Mouse (Mus musculus): ENCODE data around the gene Mrrf. TPM values are rescaled to one million over a fixed set of nuclear protein-coding genes. Genes with fewer than 3 reads are reported as not detected.
"Not testable (repeated sequence)": the region's sequence is repeated elsewhere in the genome, so short reads cannot be mapped to it uniquely, and the experiment has no call there.

The Mrrf gene
- total RNA-seq, 2 experiments from 2014 or later = 21.4 to 21.7 TPM

- no peak for ATAC-seq (replicated peaks; ENCODE audit: poor library complexity, severe bottlenecking)
These were observed 9.3 kb upstream of the Mrrf start for GRCm38 (mm10) chr2:36126795-36127429.

- ATAC-seq (replicated peaks; ENCODE audit: poor library complexity, severe bottlenecking) = no peak
These were observed 8.2 kb upstream of the Mrrf start for GRCm38 (mm10) chr2:36127973-36128372.

GRCm38 (mm10) chr2:36129051-36129450 is 7.1 kb upstream of the Mrrf start:
- ATAC-seq (replicated peaks; ENCODE audit: poor library complexity, severe bottlenecking) = no peak

- no peak for ATAC-seq (replicated peaks; ENCODE audit: poor library complexity, severe bottlenecking)
These were observed 302 bp upstream of the Mrrf start for GRCm38 (mm10) chr2:36135887-36136286.

GRCm38 (mm10) chr2:36139096-36139495 is 2.9 kb downstream of the Mrrf start:
- no peak for ATAC-seq (replicated peaks; ENCODE audit: poor library complexity, severe bottlenecking)

GRCm38 (mm10) chr2:36148876-36149365 is 12.7 kb downstream of the Mrrf start:
- ATAC-seq (replicated peaks; ENCODE audit: poor library complexity, severe bottlenecking) = no peak

GRCm38 (mm10) chr2:36152401-36152800 is 16.2 kb downstream of the Mrrf start:
- not testable (repeated sequence) for ATAC-seq (replicated peaks; ENCODE audit: poor library complexity, severe bottlenecking)

GRCm38 (mm10) chr2:36157461-36157860 is 21.3 kb downstream of the Mrrf start:
- no peak for ATAC-seq (replicated peaks; ENCODE audit: poor library complexity, severe bottlenecking)

- no peak for ATAC-seq (replicated peaks; ENCODE audit: poor library complexity, severe bottlenecking)
These were observed 23.1 kb downstream of the Mrrf start for GRCm38 (mm10) chr2:36159336-36159735.

DNA sequence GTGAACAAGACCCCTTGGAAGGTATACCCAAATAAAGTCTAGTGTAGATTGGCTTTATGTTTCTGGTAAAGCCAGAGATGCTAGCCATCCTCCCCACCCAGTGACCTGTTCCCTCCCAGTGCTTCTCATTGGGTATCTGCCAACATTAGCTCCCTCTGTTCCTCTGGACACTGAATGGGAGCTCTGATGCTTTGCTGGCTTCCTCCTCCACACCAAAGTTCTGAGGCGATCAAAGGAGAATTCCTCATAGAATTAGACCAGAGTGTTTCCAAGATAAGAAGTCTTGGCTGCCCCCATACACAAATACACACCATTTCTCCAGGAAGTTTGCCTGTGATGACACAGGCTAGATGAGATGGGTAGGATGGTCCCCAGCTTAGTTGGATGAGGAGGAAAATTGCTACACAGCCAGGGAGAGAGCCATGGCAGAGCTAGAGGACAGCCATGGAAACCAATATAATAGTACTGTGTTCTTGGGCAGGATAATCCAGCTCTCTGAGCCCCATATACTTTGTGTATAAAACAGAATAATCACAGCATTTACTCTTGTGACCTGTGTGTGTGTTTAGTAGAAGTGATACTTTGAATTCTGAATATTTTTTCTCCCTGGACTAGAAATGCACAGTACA is 31.9 kb downstream of the Mrrf start:
- ATAC-seq (replicated peaks; ENCODE audit: poor library complexity, severe bottlenecking) = no peak

DNA sequence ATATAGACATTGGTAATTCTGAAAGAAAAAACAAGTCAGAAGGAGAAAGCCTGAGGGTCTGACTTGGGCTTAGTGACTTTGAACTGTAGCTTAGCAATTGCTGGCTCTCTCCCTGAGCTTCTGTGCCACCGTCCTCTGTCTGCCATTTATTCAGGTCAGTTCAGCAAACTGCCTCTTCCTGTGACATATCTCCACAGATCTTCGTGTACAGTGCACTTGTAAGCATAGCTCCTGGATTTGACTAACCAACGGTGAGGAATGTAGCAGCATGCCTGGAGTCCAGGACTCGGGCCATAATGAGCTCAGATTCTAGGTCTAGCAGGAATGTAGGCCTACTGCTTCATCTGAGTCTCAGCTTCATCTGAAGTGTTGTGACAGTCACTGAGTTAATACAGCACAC is 33.0 kb downstream of the Mrrf start:
- ATAC-seq (replicated peaks; ENCODE audit: poor library complexity, severe bottlenecking) = no peak

DNA sequence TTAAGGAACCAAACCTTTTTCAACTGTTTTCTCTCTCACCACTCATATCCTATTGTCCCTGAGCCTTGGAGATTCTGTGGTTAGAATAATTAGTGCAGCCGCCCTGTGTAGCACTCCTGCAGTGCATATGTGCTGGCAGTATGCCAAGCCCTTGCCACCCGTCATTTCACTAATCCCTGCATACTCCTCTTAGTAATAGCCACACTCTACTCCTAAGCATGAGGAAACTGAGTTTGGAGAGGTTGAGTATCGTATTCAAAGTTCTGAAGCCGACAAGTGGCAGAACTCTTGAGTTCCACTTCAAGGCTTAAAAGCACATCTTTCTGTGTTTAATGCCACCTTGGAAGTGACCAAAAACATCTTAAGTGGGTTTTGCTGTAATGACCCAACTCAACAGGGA is 35.9 kb downstream of the Mrrf start:
- ATAC-seq (replicated peaks; ENCODE audit: poor library complexity, severe bottlenecking) = no peak

GRCm38 (mm10) chr2:36172574-36172973 is 36.4 kb downstream of the Mrrf start:
- no peak for ATAC-seq (replicated peaks; ENCODE audit: poor library complexity, severe bottlenecking)

- no peak for ATAC-seq (replicated peaks; ENCODE audit: poor library complexity, severe bottlenecking)
These were observed 43.3 kb downstream of the Mrrf start for GRCm38 (mm10) chr2:36179487-36179886.

GRCm38 (mm10) chr2:36181587-36182368 is 45.6 kb downstream of the Mrrf start:
- ATAC-seq (replicated peaks; ENCODE audit: poor library complexity, severe bottlenecking) = not testable (repeated sequence)

DNA sequence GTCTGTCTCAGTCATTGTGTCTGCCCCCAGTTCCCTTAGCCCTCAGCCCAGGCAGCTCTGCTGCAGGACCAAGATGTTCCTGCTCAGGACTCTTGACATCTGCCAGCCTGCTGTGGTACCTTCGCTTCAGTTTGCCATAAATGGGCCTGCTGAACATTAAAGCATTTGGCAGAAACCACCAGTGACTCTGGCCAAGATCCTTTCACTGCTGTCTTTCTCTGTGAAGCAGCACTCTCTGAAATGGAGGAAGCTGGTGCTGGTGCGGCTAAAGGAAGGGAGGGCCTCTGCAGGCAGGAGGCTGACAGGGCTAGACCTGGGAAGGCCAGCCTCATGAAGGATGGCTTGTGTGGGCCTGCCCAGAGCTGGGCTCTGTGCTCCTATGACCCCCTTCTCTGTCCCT is 47.1 kb downstream of the Mrrf start:
- no peak for ATAC-seq (replicated peaks; ENCODE audit: poor library complexity, severe bottlenecking)

DNA sequence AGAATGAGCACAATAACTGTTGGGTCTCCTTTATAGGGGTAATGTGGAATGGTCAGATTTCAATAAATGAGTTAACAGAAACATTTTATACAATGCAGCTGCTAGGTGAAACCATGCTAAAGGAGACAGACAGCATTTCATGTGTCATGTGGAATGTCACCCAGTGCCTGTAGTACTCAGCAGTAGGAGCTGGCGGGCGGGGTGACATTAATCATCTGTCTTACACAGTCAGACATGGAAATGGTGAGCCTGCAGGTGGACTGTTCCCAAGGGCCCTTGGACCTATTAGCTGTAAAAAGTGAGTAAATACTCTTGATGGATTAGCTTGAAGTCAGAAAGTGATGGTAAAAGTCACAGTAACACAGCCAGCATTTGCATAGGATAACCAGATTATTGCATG is 48.0 kb downstream of the Mrrf start:
- ATAC-seq (replicated peaks; ENCODE audit: poor library complexity, severe bottlenecking) = no peak

DNA sequence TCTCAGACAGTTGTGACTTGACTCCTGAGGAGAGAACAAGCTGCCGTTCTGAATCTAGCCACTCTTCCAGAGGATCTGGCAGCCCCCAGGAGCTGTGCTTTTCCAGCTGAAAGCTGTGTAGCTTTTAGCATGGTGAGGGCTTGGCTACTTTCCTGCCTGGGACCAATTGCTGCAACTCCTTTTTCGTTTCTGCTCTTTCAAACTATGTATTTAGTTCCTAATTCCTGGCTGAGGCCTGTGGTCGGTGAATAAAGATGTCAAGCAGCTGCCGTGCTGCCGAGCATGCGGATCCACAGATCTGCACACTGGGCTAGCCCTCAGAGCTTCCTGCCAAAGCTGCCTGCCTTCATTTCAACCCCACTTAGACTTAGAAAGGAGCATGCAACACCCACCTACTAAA is 48.7 kb downstream of the Mrrf start:
- ATAC-seq (replicated peaks; ENCODE audit: poor library complexity, severe bottlenecking) = no peak

DNA sequence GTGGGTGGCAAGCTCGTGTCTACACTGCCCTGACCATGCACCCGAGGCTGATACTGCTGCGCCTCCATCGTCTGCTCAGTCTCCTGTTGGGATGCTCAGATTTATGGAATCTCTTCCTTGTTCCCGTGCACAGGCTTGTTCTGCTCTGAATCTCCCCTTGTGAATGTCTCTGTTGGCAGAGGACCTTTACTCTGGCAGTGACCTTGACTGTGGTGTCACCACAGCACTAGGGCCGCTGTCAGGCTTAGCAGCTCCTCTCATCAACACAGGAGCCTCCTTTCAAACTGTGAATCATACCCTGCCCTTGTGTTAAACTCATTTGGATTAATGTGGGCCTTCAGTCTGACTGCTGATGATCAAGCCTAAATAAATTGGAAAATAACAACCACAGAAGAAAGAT is 53.0 kb downstream of the Mrrf start:
- not testable (repeated sequence) for ATAC-seq (replicated peaks; ENCODE audit: poor library complexity, severe bottlenecking)

GRCm38 (mm10) chr2:36191098-36191941 is 55.1 kb downstream of the Mrrf start:
- ATAC-seq (replicated peaks; ENCODE audit: poor library complexity, severe bottlenecking) = no peak

Data from granulocyte monocyte progenitor cell, adult 5-6 weeks (primary cell).